Mouse (Mus musculus) stomach, embryonic 14.5 days (tissue): ENCODE data around the gene Scgb2b15. TPM values are rescaled to one million over a fixed set of nuclear protein-coding genes. Genes with fewer than 3 reads are reported as not detected.
"Not testable (repeated sequence)": the region's sequence is repeated elsewhere in the genome, so short reads cannot be mapped to it uniquely, and the experiment has no call there.

Source experiments
- ATAC-seq: fragments of 200-750 bp; cut with Nextera tagmentation; 2 replicates; pipeline ENCODE4 v1.8.0; 2017; ENCODE audit warnings: low read depth, moderate TSS enrichment; ENCODE audit not compliant: insufficient number of reproducible peaks, insufficient read depth, low FRiP score
- H3K27ac ChIP-seq: fragments of 300-500 bp; sonication (generic); 2 replicates; pipeline ENCODE4 v1.5.1; 2014; ENCODE audit warnings: mild to moderate bottlenecking, low read length, moderate library complexity, mixed read lengths
- H3K27me3 ChIP-seq: fragments of 300-500 bp; sonication (generic); 2 replicates; pipeline ENCODE4 v1.6.1; 2014; ENCODE audit warnings: low read length, control low read depth, mixed read lengths; ENCODE audit not compliant: control insufficient read depth, insufficient read depth
- H3K36me3 ChIP-seq: fragments of 300-500 bp; sonication (generic); 2 replicates; pipeline ENCODE4 v1.6.1; 2014; ENCODE audit warnings: mild to moderate bottlenecking, control low read depth, low read length, moderate library complexity, mixed read lengths; ENCODE audit not compliant: control insufficient read depth, insufficient read depth
- H3K4me1 ChIP-seq: fragments of 300-500 bp; sonication (generic); 2 replicates; pipeline ENCODE4 v1.6.1; 2014; ENCODE audit warnings: low read length, control low read depth, mixed read lengths; ENCODE audit not compliant: control insufficient read depth, insufficient read depth
- H3K4me2 ChIP-seq: fragments of 300-500 bp; sonication (generic); replicated peaks from 2 replicates; pipeline ENCODE4 v1.6.1; 2014; ENCODE audit warnings: low read depth, low read length, control low read depth
- H3K4me3 ChIP-seq: fragments of 300-500 bp; sonication (generic); 2 replicates; pipeline ENCODE4 v1.5.1; 2014; ENCODE audit warnings: low read depth, low read length, control low read depth
- H3K9ac ChIP-seq: fragments of 300-500 bp; sonication (generic); replicated peaks from 2 replicates; pipeline ENCODE4 v1.6.1; 2014; ENCODE audit warnings: low read depth, mild to moderate bottlenecking, control low read depth, low read length, moderate library complexity, mixed read lengths
- H3K9me3 ChIP-seq: fragments of 300-500 bp; sonication (generic); 2 replicates; pipeline ENCODE4 v1.6.1; 2016; ENCODE audit warnings: low read depth, low read length, control low read depth; ENCODE audit not compliant: control insufficient read depth
- polyA plus RNA-seq: library from polyadenylated mRNA; unstranded; fragments of >200 nt; fragmentation: Nextera tagmentation; extraction: Ambion mirVana; gene quantifications from 2 replicates; pipeline ENCODE4 v1.2.1, GENCODE M21; 2014

The Scgb2b15 gene
- not detected in 2 replicates for polyA plus RNA-seq

GRCm38 (mm10) chr7:32829562-32829961 is at the start of gene Scgb2b15:
TSS of gene Scgb2b15 (minus strand) at chr7:32829662.
- not testable (repeated sequence) for H3K27me3 ChIP-seq, H3K36me3 ChIP-seq, H3K4me2 ChIP-seq, H3K9ac ChIP-seq, H3K4me1 ChIP-seq, H3K27ac ChIP-seq, H3K4me3 ChIP-seq, ATAC-seq, H3K9me3 ChIP-seq

GRCm38 (mm10) chr7:32836254-32836653 is 6.8 kb upstream of the Scgb2b15 start, which contains the start of gene Scgb1b15:
TSS of gene Scgb1b15 (plus strand) at chr7:32836554.
- H3K9me3 ChIP-seq, H3K27me3 ChIP-seq, H3K36me3 ChIP-seq: not testable (repeated sequence)

More at GRCm38 (mm10) chr7:32836254-32836653, 6.8 kb upstream of the Scgb2b15 start, which contains the start of gene Scgb1b15:
- ATAC-seq, H3K4me2 ChIP-seq, H3K4me1 ChIP-seq, H3K4me3 ChIP-seq, H3K9ac ChIP-seq, H3K27ac ChIP-seq: not testable (repeated sequence)

Other genes with a start within 250 kb of the Scgb2b15 start
- not detected in 2 replicates for gene Scgb1b15, start 6.9 kb upstream of the Scgb2b15 start, polyA plus RNA-seq
- gene Scgb2b17, start 226.9 kb upstream of the Scgb2b15 start, polyA plus RNA-seq = not detected in 2 replicates
- not detected in 2 replicates for gene Scgb1b17, start 233.8 kb upstream of the Scgb2b15 start, polyA plus RNA-seq